29 mouse cellular contexts compared by ENCODE assay signal in the genomic region with DNA sequence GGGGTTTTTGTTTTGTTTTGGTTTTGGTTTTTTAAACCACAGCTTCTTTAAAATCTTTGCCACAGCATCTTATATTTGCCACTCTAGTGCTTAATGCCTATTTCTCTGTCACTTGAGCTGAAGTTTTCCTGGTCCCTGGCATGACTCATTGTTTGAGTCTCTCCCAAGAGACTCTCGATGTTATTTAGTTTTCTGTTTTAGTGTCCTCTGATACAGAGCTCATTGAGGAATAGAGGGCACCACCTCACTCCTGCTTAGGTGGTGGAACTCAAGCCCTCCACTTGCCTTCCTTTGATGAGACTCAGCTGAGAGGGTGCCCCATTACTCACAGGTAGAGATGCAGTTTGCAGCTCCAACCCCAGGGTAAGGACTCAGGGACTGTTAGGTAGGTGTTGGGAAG. TPM values are rescaled to one million over a fixed set of nuclear protein-coding genes. Genes with fewer than 3 reads are reported as not detected.
A peak's percentile ranks its signal among the peaks of the same experiment; 100 is the strongest.
DNase-seq lines count a peak whose midpoint lies in the region; ATAC-seq and TF ChIP-seq lines count a peak whose summit lies in the region.
"Had no signal": no experiment of that assay in that cellular context is flagged by ENCODE, and none has a peak within 500 bp of the region (broad histone marks: within the 10 kb centered on the region; RNA-seq: fewer than 3 reads in every experiment).

No protein-coding gene starts in this region.

- H3K27me3 ChIP-seq in lung, embryonic 16.5 days (ENCODE audit: control insufficient read depth, insufficient read depth, low read depth, low read length), result no peaks in the 10 kb centered on the region
- no peaks in the 10 kb centered on the region for H3K27me3 ChIP-seq in forebrain, embryonic 10.5 days (ENCODE audit: poor library complexity, severe bottlenecking)
- H3K27me3 ChIP-seq: embryonic facial prominence, embryonic 13.5 days; forebrain, embryonic 13.5 days; heart, embryonic 15.5 days; Patski had no signal

- no peaks in the 10 kb centered on the region for H3K9me3 ChIP-seq in lung, embryonic 16.5 days (ENCODE audit: control insufficient read depth, low read length)
- no peaks in the 10 kb centered on the region for H3K9me3 ChIP-seq in forebrain, embryonic 10.5 days
- H3K9me3 ChIP-seq: embryonic facial prominence, embryonic 10.5 days; embryonic facial prominence, embryonic 13.5 days; forebrain, embryonic 13.5 days; heart, embryonic 15.5 days had no signal

- H3K4me2 ChIP-seq in lung, embryonic 16.5 days (ENCODE audit: low read depth, low read length), result no peak overlapping the region
- H3K4me2 ChIP-seq: embryonic facial prominence, embryonic 13.5 days; forebrain, embryonic 13.5 days; heart, embryonic 11.5 days; heart, embryonic 15.5 days; hindbrain, embryonic 14.5 days had no signal

- H3K27ac ChIP-seq in lung, embryonic 16.5 days (ENCODE audit: low read length), result no peak overlapping the region
- 0 out of 2 replicates have a peak overlapping the region, but pooled peaks have one; percentile 20 for H3K27ac ChIP-seq in olfactory bulb, adult 2 months (ENCODE audit: insufficient read depth, low read depth, low read length)
- no peak overlapping the region for H3K27ac ChIP-seq in forebrain, embryonic 10.5 days
- H3K27ac ChIP-seq: embryonic facial prominence, embryonic 10.5 days; embryonic facial prominence, embryonic 13.5 days; forebrain, embryonic 13.5 days; gastrocnemius, adult 2 months; heart, embryonic 15.5 days; hindbrain, embryonic 14.5 days; hindbrain, postnatal 0 days had no signal

- H3K4me1 ChIP-seq in lung, embryonic 16.5 days (replicated peaks; ENCODE audit: control insufficient read depth, insufficient read depth, low read length), result no peaks in the 10 kb centered on the region; the same call in 1 of the 2 replicates
- H3K4me1 ChIP-seq in olfactory bulb, adult 2 months (ENCODE audit: control insufficient read depth, insufficient read depth, low read length), result no peaks in the 10 kb centered on the region
- no peaks in the 10 kb centered on the region for H3K4me1 ChIP-seq in forebrain, embryonic 10.5 days
- H3K4me1 ChIP-seq: embryonic facial prominence, embryonic 10.5 days; embryonic facial prominence, embryonic 13.5 days; forebrain, embryonic 13.5 days had no signal

- 44% methylated on average over 1 of the region's 1 CpGs for WGBS in lung, embryonic 16.5 days
- 21% methylated on average over 1 of the region's 1 CpGs for WGBS in olfactory bulb, adult 2 months
- 94% methylated on average over 1 of the region's 1 CpGs for WGBS in forebrain, embryonic 10.5 days

- no peak for TF ChIP-seq CTCF in olfactory bulb, adult 2 months (IDR thresholded peaks at IDR 0.05; ENCODE audit: insufficient read depth, low read depth, low read length)

- DNase-seq in lung, postnatal 25 days (ENCODE audit: low spot score), result no peak
- peak; percentile 13 for DNase-seq in 416B (ENCODE audit: low read depth)
- DNase-seq in MN1 (ENCODE audit: low spot score), result peak; percentile 8
- DNase-seq in forebrain, embryonic 10.5 days (ENCODE audit: extremely low spot score, low spot score), result no peak
- no peak for DNase-seq in cerebellum, adult 18-20 months
- DNase-seq: adrenal gland, postnatal 10 days; adrenal gland, postnatal 36 days; B cell, adult 2 months; cerebellum, adult 2 months; cerebellum, adult 9-11 months; cerebellum, postnatal 25 days; embryo, embryonic 11 days; gastrocnemius, adult 2 months; gastrocnemius, postnatal 14 days; heart, adult 11 months; heart, postnatal 10 days; heart, postnatal 4 days had no signal

- H3K9ac ChIP-seq in lung, embryonic 16.5 days (ENCODE audit: low read length), result no peak overlapping the region
- H3K9ac ChIP-seq: embryonic facial prominence, embryonic 13.5 days; forebrain, embryonic 13.5 days; heart, embryonic 15.5 days; hindbrain, embryonic 14.5 days had no signal

- TF ChIP-seq POLR2A in olfactory bulb, adult 2 months (IDR thresholded peaks at IDR 0.05; ENCODE audit: insufficient read depth, low read depth, low read length), result no peak

- no peaks in the 10 kb centered on the region for H3K36me3 ChIP-seq in lung, embryonic 16.5 days (ENCODE audit: control insufficient read depth, insufficient read depth, low read length)
- no peaks in the 10 kb centered on the region for H3K36me3 ChIP-seq in forebrain, embryonic 10.5 days (replicated peaks)
- H3K36me3 ChIP-seq: embryonic facial prominence, embryonic 10.5 days; embryonic facial prominence, embryonic 13.5 days; heart, embryonic 15.5 days had no signal

- H3K4me3 ChIP-seq in lung, embryonic 16.5 days (ENCODE audit: low read length), result no peak overlapping the region
- H3K4me3 ChIP-seq in olfactory bulb, adult 2 months (ENCODE audit: insufficient read depth, low read depth, low read length), result no peak overlapping the region
- no peak overlapping the region for H3K4me3 ChIP-seq in forebrain, embryonic 10.5 days
- H3K4me3 ChIP-seq: embryonic facial prominence, embryonic 10.5 days; embryonic facial prominence, embryonic 13.5 days; erythroblast, embryonic 14.5 days; forebrain, embryonic 13.5 days; gastrocnemius, adult 2 months; heart, embryonic 15.5 days had no signal

- ATAC-seq in lung, embryonic 16.5 days (ENCODE audit: low read depth), result peak; percentile 43
- ATAC-seq: forebrain, embryonic 13.5 days; forebrain, embryonic 16.5 days; hindbrain, postnatal 0 days; Patski had no signal

RNA-seq across cellular contexts. Expression of a gene that starts 17.4 kb away (rescaled TPM):
- polyA plus RNA-seq in lung, embryonic 16.5 days (2015; fragmentation: Nextera tagmentation; extraction: Ambion mirVana), result 4.9 and 5.1 TPM in 2 replicates
- not detected in 2 replicates for polyA plus RNA-seq in olfactory bulb, adult 2 months (2012; ENCODE audit: insufficient read depth, insufficient read length, low replicate concordance, missing spikeins)
- polyA plus RNA-seq in forebrain, embryonic 10.5 days (2016; fragmentation: Nextera tagmentation; extraction: Ambion mirVana), result 0.98 and 1.0 TPM in 2 replicates

Comparison
In these comparisons a context has a peak if more than half of its experiments do, and no peak if none do; other contexts are left out.
1. DNase-seq: peak in 416B (single experiment) and MN1 (single experiment); none in lung, postnatal 25 days (single experiment), forebrain, embryonic 10.5 days (single experiment) and cerebellum, adult 18-20 months (0 of 2).